21 mouse cellular contexts compared by ENCODE assay signal in the genomic region with DNA sequence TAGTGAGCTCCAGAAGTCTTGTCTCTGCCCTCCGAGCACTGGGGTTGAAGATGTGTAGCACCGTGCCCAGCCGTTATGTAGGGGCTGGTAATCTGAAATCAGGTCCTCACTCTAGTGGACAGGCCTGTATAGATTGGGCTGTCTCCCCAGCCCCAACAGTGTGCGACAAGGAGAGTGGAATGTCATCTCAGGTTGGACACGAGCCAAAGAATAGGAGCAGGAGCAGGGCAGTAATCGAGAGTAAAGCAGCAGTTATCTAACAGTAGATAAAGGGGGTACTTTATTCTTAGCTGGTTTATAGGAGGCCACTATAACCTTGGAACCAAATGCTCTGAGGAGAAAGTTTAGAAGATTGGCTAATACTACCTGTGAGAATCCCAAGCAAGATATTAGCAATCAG. TPM values are rescaled to one million over a fixed set of nuclear protein-coding genes. Genes with fewer than 3 reads are reported as not detected.
A peak's percentile ranks its signal among the peaks of the same experiment; 100 is the strongest.
DNase-seq lines count a peak whose midpoint lies in the region; ATAC-seq lines count a peak whose summit lies in the region.
"Had no signal": no experiment of that assay in that cellular context is flagged by ENCODE, and none has a peak within 500 bp of the region (broad histone marks: within the 10 kb centered on the region; RNA-seq: fewer than 3 reads in every experiment).

No protein-coding gene starts in this region.

- H3K9ac ChIP-seq in liver, embryonic 11.5 days (ENCODE audit: low read depth, low read length): peak overlapping the region; percentile 36; the same call in 1 of the 2 replicates
- peak overlapping the region; percentile 39 for H3K9ac ChIP-seq in liver, embryonic 13.5 days
- H3K9ac ChIP-seq in stomach, embryonic 15.5 days: no peak overlapping the region
- H3K9ac ChIP-seq in hindbrain, embryonic 12.5 days: no peak overlapping the region
- H3K9ac ChIP-seq: embryonic facial prominence, embryonic 12.5 days; hindbrain, embryonic 13.5 days; neural tube, embryonic 13.5 days had no signal

- no peaks in the 10 kb centered on the region for H3K27me3 ChIP-seq in liver, embryonic 11.5 days (replicated peaks; ENCODE audit: control insufficient read depth, insufficient read depth, low read length)
- H3K27me3 ChIP-seq in liver, embryonic 13.5 days: no peaks in the 10 kb centered on the region
- no peaks in the 10 kb centered on the region for H3K27me3 ChIP-seq in stomach, embryonic 15.5 days (replicated peaks)
- H3K27me3 ChIP-seq in hindbrain, embryonic 12.5 days: no peaks in the 10 kb centered on the region
- H3K27me3 ChIP-seq: embryonic facial prominence, embryonic 12.5 days; hindbrain, embryonic 13.5 days; neural tube, embryonic 13.5 days; Patski had no signal

- H3K36me3 ChIP-seq in liver, embryonic 11.5 days (ENCODE audit: control insufficient read depth, insufficient read depth, low read length): peaks cover 26% of the 10 kb centered on the region
- peaks cover 67% of the 10 kb centered on the region for H3K36me3 ChIP-seq in liver, embryonic 13.5 days
- H3K36me3 ChIP-seq in stomach, embryonic 15.5 days: peaks cover 19% of the 10 kb centered on the region
- peaks cover 63% of the 10 kb centered on the region for H3K36me3 ChIP-seq in hindbrain, embryonic 12.5 days

- H3K4me3 ChIP-seq in liver, embryonic 11.5 days (ENCODE audit: low read depth, low read length): no peak overlapping the region
- no peak overlapping the region for H3K4me3 ChIP-seq in liver, embryonic 13.5 days (replicated peaks)
- no peak overlapping the region for H3K4me3 ChIP-seq in stomach, embryonic 15.5 days (replicated peaks)
- no peak overlapping the region for H3K4me3 ChIP-seq in hindbrain, embryonic 12.5 days
- H3K4me3 ChIP-seq: embryonic facial prominence, embryonic 12.5 days; gastrocnemius, adult 2 months; hindbrain, embryonic 13.5 days; neural tube, embryonic 13.5 days had no signal

- H3K4me2 ChIP-seq in liver, embryonic 11.5 days: peak overlapping the region; percentile 30; the same call in 1 of the 2 replicates
- H3K4me2 ChIP-seq in liver, embryonic 13.5 days: peak overlapping the region; percentile 38
- no peak overlapping the region for H3K4me2 ChIP-seq in stomach, embryonic 15.5 days
- H3K4me2 ChIP-seq in hindbrain, embryonic 12.5 days (replicated peaks): no peak overlapping the region
- H3K4me2 ChIP-seq: embryonic facial prominence, embryonic 12.5 days; hindbrain, embryonic 13.5 days; neural tube, embryonic 13.5 days had no signal

- H3K4me1 ChIP-seq in liver, embryonic 11.5 days (replicated peaks; ENCODE audit: control insufficient read depth, insufficient read depth, low read length): peaks cover 38% of the 10 kb centered on the region
- H3K4me1 ChIP-seq in liver, embryonic 13.5 days (replicated peaks): peaks cover 96% of the 10 kb centered on the region
- peaks cover 8% of the 10 kb centered on the region; the same call in 1 of the 2 replicates for H3K4me1 ChIP-seq in stomach, embryonic 15.5 days
- H3K4me1 ChIP-seq in hindbrain, embryonic 12.5 days: no peaks in the 10 kb centered on the region

- no peak for ATAC-seq in liver, embryonic 11.5 days (replicated peaks; ENCODE audit: low FRiP score)
- ATAC-seq in liver, embryonic 13.5 days (ENCODE audit: low read depth): no peak
- ATAC-seq in stomach, embryonic 15.5 days (ENCODE audit: insufficient read depth, low FRiP score, low read depth): peak; percentile 73; the same call in 1 of the 2 replicates
- no peak for ATAC-seq in hindbrain, embryonic 12.5 days (ENCODE audit: low FRiP score)
- ATAC-seq: forebrain, embryonic 16.5 days; inflammation-experienced regulatory T-cells, adult 6 months; Patski had no signal

- H3K9me3 ChIP-seq in liver, embryonic 11.5 days (ENCODE audit: control insufficient read depth, low read length): no peaks in the 10 kb centered on the region
- H3K9me3 ChIP-seq in liver, embryonic 13.5 days (replicated peaks): no peaks in the 10 kb centered on the region
- no peaks in the 10 kb centered on the region for H3K9me3 ChIP-seq in stomach, embryonic 15.5 days
- no peaks in the 10 kb centered on the region for H3K9me3 ChIP-seq in hindbrain, embryonic 12.5 days (replicated peaks)
- H3K9me3 ChIP-seq: embryonic facial prominence, embryonic 12.5 days; hindbrain, embryonic 13.5 days; neural tube, embryonic 13.5 days had no signal

- WGBS in liver, embryonic 11.5 days: 71% methylated on average over 6 of the region's 6 CpGs
- 38% methylated on average over 6 of the region's 6 CpGs for WGBS in liver, embryonic 13.5 days (ENCODE audit: insufficient replicate concordance)
- WGBS in stomach, embryonic 15.5 days: 54% methylated on average over 6 of the region's 6 CpGs
- WGBS in hindbrain, embryonic 12.5 days: 87% methylated on average over 6 of the region's 6 CpGs

- H3K27ac ChIP-seq in liver, embryonic 11.5 days (ENCODE audit: low read depth, low read length): no peak overlapping the region
- H3K27ac ChIP-seq in liver, embryonic 13.5 days: peak overlapping the region; percentile 37
- H3K27ac ChIP-seq in stomach, embryonic 15.5 days: no peak overlapping the region
- no peak overlapping the region for H3K27ac ChIP-seq in hindbrain, embryonic 12.5 days
- H3K27ac ChIP-seq: embryonic facial prominence, embryonic 12.5 days; gastrocnemius, adult 2 months; hindbrain, embryonic 13.5 days; neural tube, embryonic 13.5 days had no signal

- peak; percentile 34 for DNase-seq in adrenal gland, postnatal 14 days
- no peak for DNase-seq in adrenal gland, postnatal 10 days
- DNase-seq in liver, embryonic 11.5 days (ENCODE audit: low spot score): no peak
- no peak for DNase-seq in liver
- DNase-seq in liver, embryonic 13.5 days: no peak
- no peak for DNase-seq in urinary bladder, postnatal 4 days (ENCODE audit: low spot score in 2 of 2)
- DNase-seq: adrenal gland, adult 8-10 months; gastrocnemius, adult 2 months; kidney, postnatal 4 days; lung, adult 2 months; midbrain, embryonic 14.5 days; thymus, adult 18-20 months; thymus, postnatal 4 days had no signal

RNA-seq across cellular contexts. Expression of a gene that starts 30.9 kb away (rescaled TPM):
- total RNA-seq in adrenal gland, postnatal 14 days (2021): 31.0 and 31.9 TPM in 2 replicates
- total RNA-seq in adrenal gland, postnatal 10 days (2021): 10 to 100 TPM; 27.9 to 42.1 TPM
- polyA plus RNA-seq in liver, embryonic 11.5 days (2014; fragmentation: Nextera tagmentation; extraction: Ambion mirVana): 38.8 and 39.3 TPM in 2 replicates
- polyA plus RNA-seq in liver, embryonic 13.5 days (2015; fragmentation: Nextera tagmentation; extraction: Ambion mirVana): 21.7 and 28.8 TPM in 2 replicates
- 26.8 and 28.1 TPM in 2 replicates for polyA plus RNA-seq in stomach, embryonic 15.5 days (2015; fragmentation: Nextera tagmentation; extraction: Ambion mirVana)
- polyA plus RNA-seq in hindbrain, embryonic 12.5 days (2016; fragmentation: Nextera tagmentation; extraction: Ambion mirVana): 65.3 and 67.3 TPM in 2 replicates

Comparison
In these comparisons a context has a peak if more than half of its experiments do, and no peak if none do; other contexts are left out.
1. H3K4me2 ChIP-seq: peak in liver, embryonic 11.5 days (single experiment) and liver, embryonic 13.5 days (single experiment); none in stomach, embryonic 15.5 days (single experiment) and hindbrain, embryonic 12.5 days (single experiment).
2. H3K9ac ChIP-seq: peak in liver, embryonic 11.5 days (single experiment) and liver, embryonic 13.5 days (single experiment); none in stomach, embryonic 15.5 days (single experiment) and hindbrain, embryonic 12.5 days (single experiment).